Mouse (Mus musculus): ENCODE measurements around the gene H2-Aa. TPM values are rescaled to one million over a fixed set of nuclear protein-coding genes. Genes with fewer than 3 reads are reported as not detected.

H2-Aa gene
- polyA plus RNA-seq, 1 experiment from 2014 or later: 20.6 TPM

GRCm38 (mm10) chr17:34249878-34250277, 37.7 kb downstream of the H2-Aa start:
- no peak overlapping the region for H3K4me3 ChIP-seq (ENCODE audit: low read depth, low read length)
- H3K4me2 ChIP-seq (replicated peaks; ENCODE audit: low read depth, low read length): no peak overlapping the region
- TF ChIP-seq CTCF (IDR thresholded peaks at IDR 0.05) (peak; percentile 85), EP300 (IDR thresholded peaks at IDR 0.05) (no peak)
- no peaks in the 10 kb centered on the region for H3K4me1 ChIP-seq (ENCODE audit: insufficient read depth, low read depth, low read length)
- H3K36me3 ChIP-seq (ENCODE audit: insufficient read depth, low read length): no peaks in the 10 kb centered on the region
- no peak overlapping the region for H3K9ac ChIP-seq (replicated peaks; ENCODE audit: low read depth)
- no peaks in the 10 kb centered on the region for H3K27me3 ChIP-seq (replicated peaks; ENCODE audit: insufficient read depth, low read length)
- H3K9me3 ChIP-seq (ENCODE audit: low read length): no peaks in the 10 kb centered on the region
- ATAC-seq (no peak), DNase-seq (ENCODE audit: low spot score) (peak; percentile 66)
- WGBS: 16% methylated on average over 4 of the region's 4 CpGs
- no peak overlapping the region for H3K27ac ChIP-seq (ENCODE audit: low read length)

- DNase-seq (ENCODE audit: low spot score) (no peak), ATAC-seq (no peak)
- Histone ChIP-seq H3K4me3 (ENCODE audit: low read depth, low read length) (no peak overlapping the region), H3K36me3 (ENCODE audit: insufficient read depth, low read length) (no peaks in the 10 kb centered on the region), H3K4me1 (ENCODE audit: insufficient read depth, low read depth, low read length) (no peaks in the 10 kb centered on the region), H3K4me2 (replicated peaks; ENCODE audit: low read depth, low read length) (no peak overlapping the region), H3K27me3 (replicated peaks; ENCODE audit: insufficient read depth, low read length) (no peaks in the 10 kb centered on the region), H3K27ac (ENCODE audit: low read length) (no peak overlapping the region), H3K9me3 (ENCODE audit: low read length) (no peaks in the 10 kb centered on the region), H3K9ac (replicated peaks; ENCODE audit: low read depth) (no peak overlapping the region)
- WGBS: 40% methylated on average over 3 of the region's 3 CpGs
- TF ChIP-seq EP300 (IDR thresholded peaks at IDR 0.05) (no peak), CTCF (IDR thresholded peaks at IDR 0.05) (no peak)
These were observed 38.3 kb downstream of the H2-Aa start for GRCm38 (mm10) chr17:34249361-34249760.

- Histone ChIP-seq H3K27ac (ENCODE audit: low read length) (no peak overlapping the region), H3K9me3 (ENCODE audit: low read length) (no peaks in the 10 kb centered on the region), H3K4me3 (ENCODE audit: low read depth, low read length) (no peak overlapping the region), H3K4me2 (replicated peaks; ENCODE audit: low read depth, low read length) (no peak overlapping the region), H3K36me3 (ENCODE audit: insufficient read depth, low read length) (no peaks in the 10 kb centered on the region), H3K9ac (replicated peaks; ENCODE audit: low read depth) (no peak overlapping the region), H3K4me1 (ENCODE audit: insufficient read depth, low read depth, low read length) (no peaks in the 10 kb centered on the region), H3K27me3 (replicated peaks; ENCODE audit: insufficient read depth, low read length) (no peaks in the 10 kb centered on the region)
- ATAC-seq: no peak
- TF ChIP-seq EP300 (IDR thresholded peaks at IDR 0.05): no peak
- 0 out of 2 replicates have a peak, but pooled peaks have one; percentile 11 for TF ChIP-seq CTCF (IDR thresholded peaks at IDR 0.05)
- DNase-seq (ENCODE audit: low spot score): peak; percentile 21
- WGBS: 33% methylated on average over 2 of the region's 2 CpGs
These were observed 38.9 kb downstream of the H2-Aa start for GRCm38 (mm10) chr17:34248764-34249163.

GRCm38 (mm10) chr17:34247047-34247446, 40.6 kb downstream of the H2-Aa start:
- WGBS: 78% methylated on average over 3 of the region's 3 CpGs
- TF ChIP-seq EP300 (IDR thresholded peaks at IDR 0.05) (no peak), CTCF (IDR thresholded peaks at IDR 0.05) (peak; percentile 37)
- Histone ChIP-seq H3K4me1 (ENCODE audit: insufficient read depth, low read depth, low read length) (no peaks in the 10 kb centered on the region), H3K27ac (ENCODE audit: low read length) (no peak overlapping the region), H3K9me3 (ENCODE audit: low read length) (no peaks in the 10 kb centered on the region), H3K9ac (replicated peaks; ENCODE audit: low read depth) (no peak overlapping the region), H3K4me3 (ENCODE audit: low read depth, low read length) (no peak overlapping the region), H3K27me3 (replicated peaks; ENCODE audit: insufficient read depth, low read length) (no peaks in the 10 kb centered on the region), H3K36me3 (ENCODE audit: insufficient read depth, low read length) (no peaks in the 10 kb centered on the region), H3K4me2 (replicated peaks; ENCODE audit: low read depth, low read length) (no peak overlapping the region)
- DNase-seq (ENCODE audit: low spot score) (no peak), ATAC-seq (no peak)

GRCm38 (mm10) chr17:34244656-34245055, 43.0 kb downstream of the H2-Aa start:
- no peak for ATAC-seq
- TF ChIP-seq CTCF (IDR thresholded peaks at IDR 0.05): no peak
- TF ChIP-seq EP300 (IDR thresholded peaks at IDR 0.05): no peak
- WGBS: 60% methylated on average over 4 of the region's 4 CpGs

GRCm38 (mm10) chr17:34240916-34241315, 46.7 kb downstream of the H2-Aa start:
- Histone ChIP-seq H3K9ac (replicated peaks; ENCODE audit: low read depth) (no peak overlapping the region), H3K36me3 (ENCODE audit: insufficient read depth, low read length) (no peaks in the 10 kb centered on the region), H3K4me2 (replicated peaks; ENCODE audit: low read depth, low read length) (no peak overlapping the region), H3K4me1 (ENCODE audit: insufficient read depth, low read depth, low read length) (no peaks in the 10 kb centered on the region), H3K27me3 (replicated peaks; ENCODE audit: insufficient read depth, low read length) (no peaks in the 10 kb centered on the region), H3K9me3 (ENCODE audit: low read length) (no peaks in the 10 kb centered on the region), H3K27ac (ENCODE audit: low read length) (no peak overlapping the region), H3K4me3 (ENCODE audit: low read depth, low read length) (no peak overlapping the region)
- no peak for DNase-seq (ENCODE audit: low spot score)
- 73% methylated on average over 6 of the region's 6 CpGs for WGBS
- TF ChIP-seq EP300 (IDR thresholded peaks at IDR 0.05): no peak
- no peak for TF ChIP-seq CTCF (IDR thresholded peaks at IDR 0.05)
- no peak for ATAC-seq

More at GRCm38 (mm10) chr17:34244656-34245055, 43.0 kb downstream of the H2-Aa start:
- no peak overlapping the region for H3K27ac ChIP-seq (ENCODE audit: low read length)
- H3K4me2 ChIP-seq (replicated peaks; ENCODE audit: low read depth, low read length): no peak overlapping the region
- H3K9ac ChIP-seq (replicated peaks; ENCODE audit: low read depth): no peak overlapping the region
- H3K36me3 ChIP-seq (ENCODE audit: insufficient read depth, low read length): no peaks in the 10 kb centered on the region
- H3K27me3 ChIP-seq (replicated peaks; ENCODE audit: insufficient read depth, low read length): no peaks in the 10 kb centered on the region
- no peaks in the 10 kb centered on the region for H3K9me3 ChIP-seq (ENCODE audit: low read length)
- no peak overlapping the region for H3K4me3 ChIP-seq (ENCODE audit: low read depth, low read length)
- no peak for DNase-seq (ENCODE audit: low spot score)
- H3K4me1 ChIP-seq (ENCODE audit: insufficient read depth, low read depth, low read length): no peaks in the 10 kb centered on the region

- no peaks in the 10 kb centered on the region for H3K36me3 ChIP-seq (ENCODE audit: insufficient read depth, low read length)
- H3K4me1 ChIP-seq (ENCODE audit: insufficient read depth, low read depth, low read length): no peaks in the 10 kb centered on the region
- H3K9ac ChIP-seq (replicated peaks; ENCODE audit: low read depth): no peak overlapping the region
- H3K9me3 ChIP-seq (ENCODE audit: low read length): no peaks in the 10 kb centered on the region
- H3K27ac ChIP-seq (ENCODE audit: low read length): peak overlapping the region; percentile 32; the same call in 1 of the 2 replicates
- WGBS: 49% methylated on average over 3 of the region's 3 CpGs
- H3K4me3 ChIP-seq (ENCODE audit: low read depth, low read length): no peak overlapping the region
- no peak for ATAC-seq
- H3K27me3 ChIP-seq (replicated peaks; ENCODE audit: insufficient read depth, low read length): no peaks in the 10 kb centered on the region
- TF ChIP-seq CTCF (IDR thresholded peaks at IDR 0.05) (no peak), EP300 (IDR thresholded peaks at IDR 0.05) (no peak)
- no peak overlapping the region for H3K4me2 ChIP-seq (replicated peaks; ENCODE audit: low read depth, low read length)
- DNase-seq (ENCODE audit: low spot score): no peak
These were observed 47.3 kb downstream of the H2-Aa start for GRCm38 (mm10) chr17:34240366-34240765.

Measured in lung, postnatal 0 days (tissue).